Mouse (Mus musculus): ENCODE data around the gene Zfyve1. TPM values are rescaled to one million over a fixed set of nuclear protein-coding genes. Genes with fewer than 3 reads are reported as not detected.
A peak's percentile ranks its signal among the peaks of the same experiment; 100 is the strongest.
"Not testable (repeated sequence)": the region's sequence is repeated elsewhere in the genome, so short reads cannot be mapped to it uniquely, and the experiment has no call there.

Zfyve1 gene
- 18.8 and 21.4 TPM in 2 replicates for polyA plus RNA-seq (2015; fragmentation: Nextera tagmentation; extraction: Ambion mirVana)

GRCm38 (mm10) chr12:83597025-83597501, at the start of gene Zfyve1:
Gene Zfyve1 (minus strand): TSS chr12:83597222.
- under 1% methylated on average over 28 of the region's 28 CpGs for WGBS
- no peaks in the 10 kb centered on the region for H3K27me3 ChIP-seq
- ATAC-seq (ENCODE audit: insufficient number of reproducible peaks, low FRiP score, low TSS enrichment, low read depth), result peak; percentile 98
- peak within 1 kb of the TSS; percentile 57 for H3K4me2 ChIP-seq (replicated peaks)
- no peaks in the 10 kb centered on the region for H3K9me3 ChIP-seq (replicated peaks)
- peaks cover 22% of the 10 kb centered on the region for H3K36me3 ChIP-seq
- H3K4me3 ChIP-seq (replicated peaks), result peak within 1 kb of the TSS; percentile 96
- peak within 1 kb of the TSS; percentile 89 for H3K27ac ChIP-seq (replicated peaks)
- H3K9ac ChIP-seq, result peak within 1 kb of the TSS; percentile 88
- peaks cover 23% of the 10 kb centered on the region; the same call in 1 of the 2 replicates for H3K4me1 ChIP-seq

- Histone ChIP-seq H3K4me1 (no peaks in the 10 kb centered on the region), H3K36me3 (peaks cover 48% of the 10 kb centered on the region), H3K4me2 (replicated peaks) (no peak overlapping the region), H3K27me3 (no peaks in the 10 kb centered on the region), H3K9me3 (replicated peaks) (no peaks in the 10 kb centered on the region), H3K9ac (no peak overlapping the region), H3K4me3 (replicated peaks) (no peak overlapping the region), H3K27ac (replicated peaks) (no peak overlapping the region)
- ATAC-seq (ENCODE audit: insufficient number of reproducible peaks, low FRiP score, low TSS enrichment, low read depth), result no peak
- WGBS, result 70% methylated on average over 1 of the region's 1 CpGs
Observed at GRCm38 (mm10) chr12:83643116-83643515, 46.1 kb upstream of the Zfyve1 start.

- peaks cover 54% of the 10 kb centered on the region for H3K36me3 ChIP-seq
- no peak overlapping the region for H3K4me2 ChIP-seq (replicated peaks)
- H3K4me1 ChIP-seq, result no peaks in the 10 kb centered on the region
- H3K4me3 ChIP-seq (replicated peaks), result no peak overlapping the region
- H3K27me3 ChIP-seq, result no peaks in the 10 kb centered on the region
- no peaks in the 10 kb centered on the region for H3K9me3 ChIP-seq (replicated peaks)
- no peak overlapping the region for H3K9ac ChIP-seq
- H3K27ac ChIP-seq (replicated peaks), result no peak overlapping the region
- ATAC-seq (ENCODE audit: insufficient number of reproducible peaks, low FRiP score, low TSS enrichment, low read depth), result no peak
- 95% methylated on average over 2 of the region's 2 CpGs for WGBS
Observed at GRCm38 (mm10) chr12:83641233-83641632, 44.2 kb upstream of the Zfyve1 start.

GRCm38 (mm10) chr12:83633807-83634206, 36.8 kb upstream of the Zfyve1 start:
- peak overlapping the region; percentile 23; the same call in 1 of the 2 replicates for H3K4me2 ChIP-seq (replicated peaks)
- peaks cover 23% of the 10 kb centered on the region for H3K36me3 ChIP-seq
- H3K4me3 ChIP-seq (replicated peaks), result 0 out of 2 replicates have a peak overlapping the region, but pooled peaks have one; percentile 5
- no peaks in the 10 kb centered on the region for H3K27me3 ChIP-seq
- H3K4me1 ChIP-seq, result peaks cover 6% of the 10 kb centered on the region; the same call in 1 of the 2 replicates
- ATAC-seq (ENCODE audit: insufficient number of reproducible peaks, low FRiP score, low TSS enrichment, low read depth), result no peak
- WGBS, result 30% methylated on average over 2 of the region's 2 CpGs
- no peak overlapping the region for H3K9ac ChIP-seq
- no peak overlapping the region for H3K27ac ChIP-seq (replicated peaks)
- no peaks in the 10 kb centered on the region for H3K9me3 ChIP-seq (replicated peaks)

GRCm38 (mm10) chr12:83632680-83633025, 35.6 kb upstream of the Zfyve1 start:
- Histone ChIP-seq H3K9ac (peak overlapping the region; percentile 96), H3K9me3 (replicated peaks) (no peaks in the 10 kb centered on the region), H3K4me3 (replicated peaks) (peak overlapping the region; percentile 88), H3K36me3 (peaks cover 18% of the 10 kb centered on the region), H3K4me1 (peaks cover 6% of the 10 kb centered on the region; the same call in 1 of the 2 replicates), H3K27ac (replicated peaks) (peak overlapping the region; percentile 96), H3K27me3 (no peaks in the 10 kb centered on the region), H3K4me2 (replicated peaks) (peak overlapping the region; percentile 58)
- WGBS, result 0% methylated on average over 20 of the region's 20 CpGs
- no peak for ATAC-seq (ENCODE audit: insufficient number of reproducible peaks, low FRiP score, low TSS enrichment, low read depth)

- Histone ChIP-seq H3K4me1 (peaks cover 6% of the 10 kb centered on the region; the same call in 1 of the 2 replicates), H3K9me3 (replicated peaks) (no peaks in the 10 kb centered on the region), H3K4me3 (replicated peaks) (peak overlapping the region; percentile 88), H3K27me3 (no peaks in the 10 kb centered on the region), H3K9ac (peak overlapping the region; percentile 96), H3K4me2 (replicated peaks) (peak overlapping the region; percentile 58), H3K27ac (replicated peaks) (peak overlapping the region; percentile 96), H3K36me3 (peaks cover 11% of the 10 kb centered on the region)
- WGBS, result under 1% methylated on average over 60 of the region's 68 CpGs
- ATAC-seq (ENCODE audit: insufficient number of reproducible peaks, low FRiP score, low TSS enrichment, low read depth), result peak; percentile 100
Observed at GRCm38 (mm10) chr12:83631743-83632679, 35.0 kb upstream of the Zfyve1 start.

- Histone ChIP-seq H3K4me3 (replicated peaks) (peak within 1 kb of the TSS; percentile 88), H3K4me2 (replicated peaks) (peak within 1 kb of the TSS; percentile 52), H3K9ac (peak within 1 kb of the TSS; percentile 96), H3K27ac (replicated peaks) (peak within 1 kb of the TSS; percentile 96)
- WGBS, result no CpG with 5 or more reads among the region's 5 CpGs
- H3K9me3 ChIP-seq (replicated peaks); H3K4me1 ChIP-seq; H3K36me3 ChIP-seq; H3K27me3 ChIP-seq; ATAC-seq (ENCODE audit: insufficient number of reproducible peaks, low FRiP score, low TSS enrichment, low read depth): not testable (repeated sequence)
Observed at GRCm38 (mm10) chr12:83630936-83631335, 33.9 kb upstream of the Zfyve1 start, which contains the start of gene Rbm25. Gene Rbm25 (plus strand): TSS chr12:83631236.

GRCm38 (mm10) chr12:83624321-83624720, 27.3 kb upstream of the Zfyve1 start:
- H3K27me3 ChIP-seq, result no peaks in the 10 kb centered on the region
- H3K4me2 ChIP-seq (replicated peaks), result no peak overlapping the region
- H3K27ac ChIP-seq (replicated peaks), result no peak overlapping the region
- H3K36me3 ChIP-seq, result no peaks in the 10 kb centered on the region
- no peaks in the 10 kb centered on the region for H3K9me3 ChIP-seq (replicated peaks)
- 82% methylated on average over 1 of the region's 1 CpGs for WGBS
- H3K4me3 ChIP-seq (replicated peaks), result no peak overlapping the region
- no peaks in the 10 kb centered on the region for H3K4me1 ChIP-seq
- H3K9ac ChIP-seq, result no peak overlapping the region
- no peak for ATAC-seq (ENCODE audit: insufficient number of reproducible peaks, low FRiP score, low TSS enrichment, low read depth)

GRCm38 (mm10) chr12:83622031-83622755, 25.2 kb upstream of the Zfyve1 start:
- no peaks in the 10 kb centered on the region for H3K9me3 ChIP-seq (replicated peaks)
- H3K27me3 ChIP-seq, result no peaks in the 10 kb centered on the region
- no peaks in the 10 kb centered on the region for H3K36me3 ChIP-seq
- WGBS, result 73% methylated on average over 6 of the region's 6 CpGs
- no peaks in the 10 kb centered on the region for H3K4me1 ChIP-seq
- H3K4me2 ChIP-seq (replicated peaks), result no peak overlapping the region
- H3K27ac ChIP-seq (replicated peaks), result no peak overlapping the region
- no peak overlapping the region for H3K4me3 ChIP-seq (replicated peaks)
- ATAC-seq (ENCODE audit: insufficient number of reproducible peaks, low FRiP score, low TSS enrichment, low read depth), result no peak
- no peak overlapping the region for H3K9ac ChIP-seq

- H3K27ac ChIP-seq (replicated peaks); H3K36me3 ChIP-seq; H3K9me3 ChIP-seq (replicated peaks); H3K4me3 ChIP-seq (replicated peaks); H3K9ac ChIP-seq; H3K4me2 ChIP-seq (replicated peaks); H3K4me1 ChIP-seq; ATAC-seq (ENCODE audit: insufficient number of reproducible peaks, low FRiP score, low TSS enrichment, low read depth); H3K27me3 ChIP-seq: not testable (repeated sequence)
- 67% methylated on average over 23 of the region's 23 CpGs for WGBS
Observed at GRCm38 (mm10) chr12:83620694-83621093, 23.7 kb upstream of the Zfyve1 start.

- WGBS, result 78% methylated on average over 2 of the region's 2 CpGs
- Histone ChIP-seq H3K4me3 (replicated peaks) (no peak overlapping the region), H3K27ac (replicated peaks) (no peak overlapping the region), H3K36me3 (no peaks in the 10 kb centered on the region), H3K4me1 (no peaks in the 10 kb centered on the region), H3K9me3 (replicated peaks) (no peaks in the 10 kb centered on the region), H3K4me2 (replicated peaks) (no peak overlapping the region), H3K27me3 (no peaks in the 10 kb centered on the region), H3K9ac (no peak overlapping the region)
- no peak for ATAC-seq (ENCODE audit: insufficient number of reproducible peaks, low FRiP score, low TSS enrichment, low read depth)
Observed at GRCm38 (mm10) chr12:83618981-83619380, 22.0 kb upstream of the Zfyve1 start.
